Mouse (Mus musculus) spleen, embryonic (tissue): ENCODE data around the gene Cebpzos.

Source experiments
- CTCF ChIA-PET: fragments of 350-600 bp; sonication (Branson Sonifier 250); formaldehyde crosslinking; loops from one replicate; lab custom pipeline; 2022; lab: Charles Lee

The Cebpzos gene

DNA sequence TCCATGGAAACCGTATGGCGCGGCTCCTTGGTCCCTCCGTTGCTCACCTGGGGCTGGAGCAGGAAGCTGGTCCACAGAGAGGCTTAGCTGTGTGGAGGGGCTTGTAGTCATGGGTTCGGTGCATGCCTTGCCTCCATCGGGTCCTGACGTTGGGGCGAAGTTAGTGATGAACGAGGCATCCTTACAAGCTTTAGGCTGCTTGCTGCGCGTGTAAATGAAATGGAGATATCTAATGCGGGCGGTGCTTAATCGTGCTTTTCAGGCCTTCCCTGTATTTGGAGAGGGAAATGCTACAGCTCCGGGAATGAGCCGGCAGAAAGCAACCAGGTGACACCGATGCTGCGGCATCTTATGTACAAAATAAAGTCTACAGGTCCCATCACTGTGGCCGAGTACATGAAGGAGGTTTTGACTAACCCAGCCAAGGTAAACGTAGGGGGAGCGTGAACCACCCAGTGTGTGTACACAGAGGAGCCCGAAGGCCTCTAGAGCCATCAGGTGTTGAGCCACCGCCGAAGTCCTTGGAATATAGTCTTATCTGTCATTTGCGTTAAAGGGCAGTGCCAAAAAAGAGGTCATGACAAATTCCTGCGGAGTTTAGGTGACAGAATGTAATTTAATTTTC lies 21.0 kb downstream of the Cebpzos start:
- CTCF ChIA-PET, result no interaction called here

DNA sequence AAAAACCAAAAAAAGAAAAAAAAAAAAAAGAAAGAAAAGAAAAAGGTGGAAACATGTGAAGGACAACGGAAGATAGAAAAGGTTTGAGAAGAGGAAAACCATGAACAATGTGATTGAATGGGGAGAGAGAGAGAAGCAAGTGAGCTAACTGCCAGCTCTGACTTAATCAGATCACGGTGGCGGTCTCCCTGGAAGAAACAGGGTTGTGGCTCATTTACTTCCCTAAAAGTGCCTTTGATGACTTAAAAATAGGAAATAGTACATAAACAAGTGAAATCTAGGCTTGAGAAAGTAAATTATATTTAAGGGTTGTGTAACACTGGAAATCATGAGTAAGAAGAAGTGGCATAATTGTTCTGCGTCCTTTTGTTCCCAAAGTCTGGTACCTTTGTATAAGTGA lies 22.6 kb downstream of the Cebpzos start:
- CTCF ChIA-PET, result no interaction called here

DNA sequence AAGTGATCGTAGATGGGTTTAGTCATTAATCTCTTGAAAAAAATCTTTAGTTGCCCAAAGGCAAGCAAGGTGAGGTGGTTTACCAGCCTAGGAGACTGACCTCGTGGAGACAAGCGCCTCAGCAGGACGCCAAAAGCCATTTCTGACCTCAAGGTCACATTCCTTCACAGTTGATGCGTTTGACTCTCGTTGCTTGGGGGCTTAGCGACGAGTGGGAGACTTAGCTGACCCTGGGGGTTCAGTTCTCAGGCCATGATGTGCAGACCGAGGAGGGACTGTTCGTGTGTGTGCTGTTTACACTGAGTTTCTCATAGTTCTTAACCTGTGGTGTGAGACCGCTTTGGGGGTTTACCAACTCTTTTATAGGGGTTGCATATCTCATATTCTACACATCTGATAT lies 26.3 kb downstream of the Cebpzos start:
- CTCF ChIA-PET, result no interaction called here

DNA sequence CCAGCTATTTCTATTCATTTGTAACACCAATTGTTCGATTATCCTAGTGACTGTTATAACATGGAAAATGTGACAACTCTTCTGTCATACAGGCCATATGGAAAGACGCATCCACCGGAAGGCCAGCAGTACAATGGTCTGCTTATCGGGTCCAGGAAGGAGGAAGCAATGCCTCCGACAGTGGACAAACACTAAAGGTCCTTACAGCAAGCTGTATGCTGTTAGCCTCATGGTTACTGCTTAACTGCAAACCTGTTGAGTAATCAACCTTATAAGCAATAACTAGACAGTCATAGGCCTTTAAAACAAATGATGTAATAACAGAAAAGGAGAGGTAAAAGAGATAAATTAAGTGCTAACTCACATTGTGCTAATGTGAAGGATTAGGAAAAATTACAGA lies 34.9 kb downstream of the Cebpzos start:
- CTCF ChIA-PET, result no interaction called here

DNA sequence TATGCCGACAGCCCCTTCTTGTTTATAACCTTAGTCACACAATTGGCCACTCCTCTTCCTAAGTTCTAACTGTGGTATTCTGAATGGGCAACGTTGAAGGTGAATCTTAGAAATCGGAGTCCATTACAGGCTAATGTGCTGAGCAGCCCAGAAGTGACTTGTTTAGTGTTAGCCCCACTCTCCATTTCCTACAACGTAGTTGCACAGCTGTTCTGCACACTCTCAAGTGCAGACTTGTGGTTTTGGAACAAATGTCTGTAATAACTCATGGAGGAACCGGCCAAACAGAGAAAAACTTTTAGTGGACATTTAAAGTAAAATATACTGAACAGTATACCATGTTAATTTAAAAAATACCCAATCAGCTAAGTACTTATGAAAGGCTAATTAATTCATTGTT lies 35.8 kb downstream of the Cebpzos start:
- CTCF ChIA-PET, result no interaction called here

DNA sequence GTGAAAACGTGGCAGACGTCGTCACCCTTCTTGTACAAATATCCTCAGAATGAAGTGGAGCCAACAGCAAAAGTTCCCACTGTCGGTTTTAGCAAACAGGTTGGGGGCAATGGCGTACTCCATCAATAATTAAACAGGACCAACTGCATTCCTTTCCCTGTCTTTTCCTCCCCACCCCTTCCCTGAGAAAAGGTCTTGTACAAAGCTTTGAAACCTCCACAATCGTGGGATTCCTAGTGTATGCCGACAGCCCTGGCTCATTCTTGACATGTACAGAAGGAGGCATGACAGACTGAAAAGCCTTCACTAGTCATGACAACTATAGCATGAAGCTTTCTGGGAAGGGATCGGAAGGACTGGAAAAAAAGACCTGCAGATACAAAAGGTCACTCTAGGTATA lies 36.9 kb downstream of the Cebpzos start:
- CTCF ChIA-PET, result no interaction called here

DNA sequence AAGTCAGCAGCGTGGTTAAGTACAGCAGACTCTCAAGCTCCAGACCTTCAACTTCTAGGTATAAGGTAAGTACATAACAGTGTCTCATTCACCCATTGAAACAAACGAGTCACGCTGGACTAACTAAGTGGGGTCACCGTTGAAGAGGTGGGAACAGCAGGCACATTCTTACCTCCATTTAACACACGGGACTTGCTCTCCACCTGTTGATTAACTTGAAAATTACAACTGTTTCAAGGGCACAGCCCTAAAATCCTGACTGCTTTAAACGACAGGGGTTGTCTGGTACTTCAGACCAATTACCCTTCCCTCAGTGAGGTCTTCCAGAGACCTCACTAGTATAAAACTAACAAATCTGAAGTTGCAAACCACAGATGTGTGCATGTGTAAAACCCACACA lies 43.2 kb downstream of the Cebpzos start:
- CTCF ChIA-PET, result no interaction called here

DNA sequence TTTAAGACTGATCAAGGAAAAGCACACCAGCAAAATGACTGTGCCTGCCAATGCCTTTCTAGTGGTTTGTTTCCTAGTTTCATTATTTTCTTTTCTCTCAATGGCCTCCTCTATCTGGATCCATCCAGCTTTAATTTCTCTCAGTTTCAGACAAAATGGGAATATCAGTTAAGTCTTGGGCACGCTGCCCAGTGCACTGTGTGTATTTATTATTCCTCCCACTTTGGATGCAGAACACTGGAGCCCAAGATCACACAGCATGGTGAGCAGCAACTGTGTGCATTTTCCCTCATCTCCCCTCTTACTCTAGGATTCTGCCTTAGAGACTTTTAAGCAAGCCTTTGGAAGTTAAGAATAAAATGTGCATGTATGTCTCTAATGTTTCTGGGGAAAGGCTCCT lies 48.1 kb downstream of the Cebpzos start:
- CTCF ChIA-PET, result no interaction called here

DNA sequence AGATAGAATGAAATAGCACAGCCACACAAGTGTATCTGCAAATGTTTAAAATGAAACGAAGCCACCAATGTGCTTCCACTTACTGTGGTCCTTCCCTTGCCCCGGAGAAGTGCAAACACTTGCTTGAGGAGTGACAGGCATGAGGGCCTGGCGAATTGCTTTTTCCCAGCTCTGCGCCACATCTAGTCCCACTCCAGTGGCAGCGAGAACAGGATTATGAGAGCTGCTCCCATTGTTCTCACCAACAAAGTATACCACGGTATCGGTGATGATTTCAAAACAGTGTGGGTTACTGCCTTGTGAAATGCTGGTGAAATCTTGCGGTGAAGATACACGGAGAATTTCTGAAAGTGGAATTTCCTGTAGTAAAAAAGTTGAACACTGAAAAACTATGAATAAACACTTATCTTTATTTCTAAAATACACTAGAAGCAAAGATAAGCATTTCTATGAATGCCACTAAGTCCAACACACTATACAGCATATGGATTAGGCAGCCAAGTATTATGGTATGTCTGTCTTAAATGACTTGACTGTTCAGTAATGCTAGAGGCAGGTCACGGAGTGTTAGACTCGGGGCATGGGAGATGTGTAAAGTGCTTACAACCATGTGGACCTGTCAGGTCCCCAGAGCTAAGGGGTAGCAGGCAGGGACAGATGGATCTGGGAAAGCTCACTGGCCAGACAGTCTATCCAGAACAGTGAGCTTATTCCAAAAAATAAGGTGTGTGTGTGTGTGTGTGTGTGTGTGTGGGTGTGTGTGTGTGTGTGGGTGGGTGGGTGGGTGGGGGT lies 50.0 kb downstream of the Cebpzos start:
- CTCF ChIA-PET, result no interaction called here

DNA sequence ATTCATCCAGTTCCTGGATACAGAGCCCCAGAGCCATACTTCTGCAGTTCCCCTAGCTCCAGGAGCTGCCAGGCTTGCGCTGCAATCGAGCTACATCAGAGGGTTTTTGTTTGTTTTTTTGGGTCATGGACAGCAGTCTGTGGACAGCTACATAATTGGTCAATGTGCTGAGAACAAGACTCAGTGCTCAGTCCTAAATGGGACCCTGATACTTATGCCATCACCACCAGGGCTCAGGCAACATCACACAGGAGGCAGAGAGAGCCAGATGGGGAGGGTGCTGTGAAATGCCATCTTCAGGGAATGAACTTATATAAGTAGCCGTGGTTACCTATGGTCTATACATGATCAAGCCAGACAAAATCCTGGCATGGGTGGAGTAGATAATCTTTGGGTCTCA lies 52.2 kb downstream of the Cebpzos start:
- CTCF ChIA-PET, result no interaction called here
